Comparison of ENCODE assay signal across 8 mouse cellular contexts in the genomic region with DNA sequence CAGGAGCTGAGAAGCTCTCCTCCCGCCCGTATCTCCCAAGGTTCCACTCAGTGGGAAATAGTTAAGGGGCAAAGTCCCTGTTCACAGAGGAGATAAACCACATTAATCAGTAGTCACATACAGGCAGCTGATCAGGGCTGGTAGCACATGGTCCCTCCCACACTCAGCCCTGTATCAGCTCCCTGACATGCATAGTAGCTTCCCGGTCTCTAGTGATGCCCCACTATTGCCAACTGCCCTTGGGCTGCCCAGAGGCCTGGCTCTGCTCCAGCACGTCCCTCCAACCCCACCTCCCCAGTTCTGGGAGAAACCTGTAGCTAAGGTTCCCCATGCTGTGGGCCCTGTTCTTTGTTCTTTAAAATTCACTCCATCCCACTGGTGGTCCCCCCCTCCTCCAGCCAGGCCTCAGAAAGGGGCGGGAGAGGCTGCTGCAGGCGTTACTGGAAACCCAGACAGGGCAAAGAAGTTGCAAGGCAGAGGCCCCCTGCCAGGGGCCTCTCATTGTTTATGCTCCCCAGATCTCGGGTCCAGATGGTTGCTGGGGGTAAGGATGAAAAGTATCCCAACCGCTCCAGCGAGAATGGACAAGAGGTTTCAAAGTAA. TPM values are rescaled to one million over a fixed set of nuclear protein-coding genes. Genes with fewer than 3 reads are reported as not detected.
DNase-seq lines count a peak whose midpoint lies in the region; ATAC-seq and TF ChIP-seq lines count a peak whose summit lies in the region.

No protein-coding gene starts in this region.

- peak overlapping the region; percentile 91 for H3K4me3 ChIP-seq in lung, adult 2 months (replicated peaks; ENCODE audit: extremely low read depth, low read depth, low read length)
- peak overlapping the region; percentile 83 for H3K4me3 ChIP-seq in heart, embryonic 15.5 days
- H3K4me3 ChIP-seq in liver, adult 2 months (ENCODE audit: insufficient read depth, low read depth, low read length) = peak overlapping the region; percentile 81

- TF ChIP-seq CTCF in lung, adult 2 months (IDR thresholded peaks at IDR 0.05; ENCODE audit: insufficient read depth, low read length) = no peak
- TF ChIP-seq CTCF in brain, embryonic 14.5 days (IDR thresholded peaks at IDR 0.05; ENCODE audit: borderline replicate concordance, extremely low read depth, insufficient read depth, insufficient read length) = no peak
- TF ChIP-seq CTCF in liver, adult 2 months (IDR thresholded peaks at IDR 0.05; ENCODE audit: low read depth, low read length) = no peak

- no peaks in the 10 kb centered on the region for H3K27me3 ChIP-seq in heart, embryonic 15.5 days
- no peaks in the 10 kb centered on the region for H3K27me3 ChIP-seq in liver, adult 2 months (ENCODE audit: control insufficient read depth, insufficient read depth, low read length)

- H3K27ac ChIP-seq in heart, embryonic 15.5 days = peak overlapping the region; percentile 92
- H3K27ac ChIP-seq in liver, adult 2 months (replicated peaks; ENCODE audit: insufficient read depth, low read depth, low read length) = peak overlapping the region; percentile 91

- peak; percentile 16; the same call in 1 of the 2 replicates for TF ChIP-seq POLR2A in lung, adult 2 months (IDR thresholded peaks at IDR 0.05; ENCODE audit: borderline replicate concordance, extremely low read depth, low read depth, low read length)
- no peak for TF ChIP-seq POLR2A in brain, embryonic 14.5 days (IDR thresholded peaks at IDR 0.05; ENCODE audit: borderline replicate concordance, extremely low read depth, insufficient read depth, insufficient read length, poor library complexity, severe bottlenecking)
- no peak for TF ChIP-seq POLR2A in liver, adult 2 months (IDR thresholded peaks at IDR 0.05; ENCODE audit: extremely low read depth, insufficient read depth, low read length)

- peak overlapping the region; percentile 95 for H3K4me2 ChIP-seq in heart, embryonic 15.5 days

- no peak for DNase-seq in lung, adult 2 months
- no peak for DNase-seq in lung, postnatal 36 days
- peak; percentile 81 for DNase-seq in brain, embryonic 14.5 days (ENCODE audit: low read depth)
- peak; percentile 96 for DNase-seq in liver, adult 2 months (ENCODE audit: extremely low read depth, low read depth, low spot score)
- DNase-seq in retina, embryonic 14.5 days (ENCODE audit: low spot score) = peak; percentile 69
- DNase-seq in gastrocnemius, postnatal 14 days = no peak
- DNase-seq in left cerebral cortex, adult 11 months (ENCODE audit: low spot score) = no peak

- ATAC-seq in heart, embryonic 15.5 days (replicated peaks; ENCODE audit: insufficient number of reproducible peaks, insufficient read depth, low FRiP score, low read depth) = no peak

- no peaks in the 10 kb centered on the region for H3K36me3 ChIP-seq in heart, embryonic 15.5 days
- H3K36me3 ChIP-seq in liver, adult 2 months (ENCODE audit: control insufficient read depth, insufficient read depth, low read length) = no peaks in the 10 kb centered on the region

- H3K79me2 ChIP-seq in liver, adult 2 months (ENCODE audit: control insufficient read depth, insufficient read depth, low read length) = peaks cover 30% of the 10 kb centered on the region

- peaks cover 26% of the 10 kb centered on the region for H3K4me1 ChIP-seq in lung, adult 2 months (ENCODE audit: control insufficient read depth, insufficient read depth, low read length)
- peaks cover 55% of the 10 kb centered on the region for H3K4me1 ChIP-seq in heart, embryonic 15.5 days (replicated peaks)
- peaks cover 22% of the 10 kb centered on the region for H3K4me1 ChIP-seq in liver, adult 2 months (ENCODE audit: control insufficient read depth, insufficient read depth, low read length)

- H3K9me3 ChIP-seq in heart, embryonic 15.5 days (replicated peaks) = no peaks in the 10 kb centered on the region

- H3K9ac ChIP-seq in heart, embryonic 15.5 days = peak overlapping the region; percentile 82
- H3K9ac ChIP-seq in liver, adult 2 months (ENCODE audit: low read depth, low read length) = peak overlapping the region; percentile 93

- 12% methylated on average over 9 of the region's 9 CpGs for WGBS in lung, adult 2 months
- 11% methylated on average over 9 of the region's 9 CpGs for WGBS in heart, embryonic 15.5 days
- 7% methylated on average over 9 of the region's 9 CpGs for WGBS in liver, adult 2 months

- intact Hi-C loops in gastrocnemius, postnatal 14 days (cut with DNase I; ENCODE audit: low total_unique reads) = no loop called here

RNA-seq across cellular contexts. Expression of gene Cdc42ep4, which starts 1.8 kb away (rescaled TPM):
- polyA plus RNA-seq in lung, adult 2 months (2012; rRNA removed) = 80.4 and 115 TPM in 2 replicates
- 51.2 and 61.3 TPM in 2 replicates for polyA plus RNA-seq in brain, embryonic 14.5 days (2012; rRNA removed)
- 21.2 and 32.3 TPM in 2 replicates for polyA plus RNA-seq in heart, embryonic 15.5 days (2015; fragmentation: Nextera tagmentation; extraction: Ambion mirVana)
- total RNA-seq in liver, adult 2 months (2014; rRNA removed) = 25.2 and 36.7 TPM in 2 replicates
- polyA plus RNA-seq in liver, adult 2 months (2012; rRNA removed) = 32.7 and 32.9 TPM in 2 replicates
- 10 to 100 TPM; 15.7 to 16.2 TPM for total RNA-seq in gastrocnemius, postnatal 14 days (2021)

RNA-seq across cellular contexts. Expression of gene Cpsf4l, which starts 40.0 kb away (rescaled TPM):
- polyA plus RNA-seq in lung, adult 2 months (2012; rRNA removed) = 0.09 TPM in 1 of 2 replicates, not detected in the other
- polyA plus RNA-seq in brain, embryonic 14.5 days (2012; rRNA removed) = 0.28 and 0.29 TPM in 2 replicates
- 0.74 and 5.1 TPM in 2 replicates for polyA plus RNA-seq in heart, embryonic 15.5 days (2015; fragmentation: Nextera tagmentation; extraction: Ambion mirVana)
- 6.0 and 9.9 TPM in 2 replicates for total RNA-seq in liver, adult 2 months (2014; rRNA removed)
- polyA plus RNA-seq in liver, adult 2 months (2012; rRNA removed) = 2.9 and 3.0 TPM in 2 replicates
- total RNA-seq in gastrocnemius, postnatal 14 days (2021) = not detected

Comparison
In these comparisons a context has a peak if more than half of its experiments do, and no peak if none do; other contexts are left out.
1. DNase-seq: peak in brain, embryonic 14.5 days (single experiment), liver, adult 2 months (single experiment) and retina, embryonic 14.5 days (single experiment); none in lung, adult 2 months (single experiment), lung, postnatal 36 days (single experiment), gastrocnemius, postnatal 14 days (single experiment) and left cerebral cortex, adult 11 months (single experiment).
2. Peak in every context shown above with its lines, with median percentiles within 50 percentile points of each other: H3K4me3 ChIP-seq.